Mouse (Mus musculus): ENCODE measurements around the gene Satb2.

- TF ChIP-seq POLR2A (IDR thresholded peaks at IDR 0.05; ENCODE audit: insufficient read length, low read depth) (no peak), MYOD1 (IDR thresholded peaks at IDR 0.05; ENCODE audit: control insufficient read depth in 1 of 3, insufficient read length in 2 of 3, low read depth in 2 of 3) (no peak), E2F4 (IDR thresholded peaks at IDR 0.05; ENCODE audit: insufficient read depth) (no peak), SRF (IDR thresholded peaks at IDR 0.05; ENCODE audit: control insufficient read depth, insufficient read length, low read depth) (no peak), TCF3 (IDR thresholded peaks at IDR 0.05; ENCODE audit: insufficient read length, low read depth) (no peak), TCF12 (IDR thresholded peaks at IDR 0.05; ENCODE audit: insufficient read depth, poor library complexity, severe bottlenecking) (no peak), USF1 (IDR thresholded peaks at IDR 0.05; ENCODE audit: low read depth) (no peak)
Observed at GRCm38 (mm10) chr1:56974187-56974586, 4.3 kb downstream of the Satb2 start.
